Mouse (Mus musculus) MEL (cell line): Measurements from ENCODE around the gene Mertk. TPM values are rescaled to one million over a fixed set of nuclear protein-coding genes. Genes with fewer than 3 reads are reported as not detected.

Experiments used
- DNase-seq: peaks from one replicate; pipeline ENCODE4 v3.0.0; 2011; ENCODE audit warnings: low read depth, low spot score
- H3K27ac ChIP-seq: 2 replicates; pipeline ENCODE4 v1.5.1; 2012; ENCODE audit warnings: low read depth, mild to moderate bottlenecking, control low read depth, low read length, moderate library complexity; ENCODE audit not compliant: control insufficient read depth
- H3K27me3 ChIP-seq, 2 experiments: fragments of 150-350 bp in 1 of 2; sonication (generic) in 1 of 2; 2 replicates each; pipeline ENCODE4 v1.6.1; 2012; ENCODE audit warnings: low read length in 2 of 2, mild to moderate bottlenecking in 2 of 2, improper control_type of control experiment in 1 of 2, moderate library complexity in 1 of 2; ENCODE audit not compliant: insufficient read depth in 2 of 2, control insufficient read depth in 1 of 2
- H3K36me3 ChIP-seq, 2 experiments: 2 replicates each; pipeline ENCODE4 v1.6.1; 2012 to 2014; ENCODE audit warnings: low read length in 2 of 2, improper control_type of control experiment in 1 of 2, inconsistent platforms in 1 of 2, mild to moderate bottlenecking in 1 of 2; ENCODE audit not compliant: insufficient read depth in 2 of 2, control insufficient read depth in 1 of 2
- H3K4me1 ChIP-seq, 2 experiments: fragments of 150-350 bp in 1 of 2; sonication (generic) in 1 of 2; 2 replicates each; pipeline ENCODE4 v1.6.1; 2012; ENCODE audit warnings: low read length in 2 of 2, improper control_type of control experiment in 1 of 2, mild to moderate bottlenecking in 1 of 2; ENCODE audit not compliant: insufficient read depth in 2 of 2, control insufficient read depth in 1 of 2
- H3K4me3 ChIP-seq, 2 experiments: fragments of 150-350 bp in 1 of 2; sonication (generic) in 1 of 2; 2 replicates each; pipeline ENCODE4 v1.5.1; 2012; ENCODE audit warnings: low read depth in 2 of 2, low read length in 2 of 2, mild to moderate bottlenecking in 2 of 2, moderate library complexity in 2 of 2, control low read depth in 1 of 2, improper control_type of control experiment in 1 of 2; ENCODE audit not compliant: control insufficient read depth in 1 of 2, insufficient read depth in 1 of 2
- H3K79me2 ChIP-seq: 2 replicates; pipeline ENCODE4 v1.6.1; 2012; ENCODE audit warnings: mild to moderate bottlenecking, low read length, moderate library complexity; ENCODE audit not compliant: control insufficient read depth, poor library complexity, insufficient read depth
- H3K9ac ChIP-seq: 2 replicates; pipeline ENCODE4 v1.6.1; 2012; ENCODE audit warnings: low read depth, mild to moderate bottlenecking, control low read depth, low read length, moderate library complexity; ENCODE audit not compliant: control insufficient read depth, poor library complexity, severe bottlenecking
- H3K9me3 ChIP-seq: fragments of 150-350 bp; sonication (generic); replicated peaks from 2 replicates; pipeline ENCODE4 v1.6.1; 2012; ENCODE audit warnings: mild to moderate bottlenecking, low read length, improper control_type of control experiment, moderate library complexity; ENCODE audit not compliant: insufficient read depth
- BHLHE40 ChIP-seq: IDR thresholded peaks from 2 replicates; pipeline ENCODE4 v1.6.1; 2012; ENCODE audit warnings: low read depth, mild to moderate bottlenecking, inconsistent platforms, low read length, improper control_type of control experiment, borderline replicate concordance
- CHD2 ChIP-seq: IDR thresholded peaks from 2 replicates; pipeline ENCODE4 v1.6.1; 2011; ENCODE audit warnings: low read length, improper control_type of control experiment
- E2F4 ChIP-seq: IDR thresholded peaks from 2 replicates; pipeline ENCODE4 v1.6.1; 2011; ENCODE audit warnings: low read depth, low read length, improper control_type of control experiment, borderline replicate concordance
- KAT2A ChIP-seq: conservative IDR thresholded peaks from 2 replicates; pipeline ENCODE4 v1.6.1; 2012; ENCODE audit warnings: low read depth, low read length, improper control_type of control experiment, inconsistent platforms
- MAX ChIP-seq: IDR thresholded peaks from 2 replicates; pipeline ENCODE4 v1.6.1; 2011; ENCODE audit warnings: low read length, improper control_type of control experiment
- MAZ ChIP-seq: IDR thresholded peaks from 2 replicates; pipeline ENCODE4 v1.6.1; 2012; ENCODE audit warnings: low read depth, mild to moderate bottlenecking, inconsistent platforms, low read length, improper control_type of control experiment
- MEF2A ChIP-seq: IDR thresholded peaks from 2 replicates; pipeline ENCODE4 v1.6.1; 2014; ENCODE audit warnings: low read depth, mild to moderate bottlenecking, inconsistent platforms, low read length, improper control_type of control experiment; ENCODE audit not compliant: poor library complexity, insufficient replicate concordance, severe bottlenecking; ENCODE audit errors: extremely low read depth
- MXI1 ChIP-seq: IDR thresholded peaks from 2 replicates; pipeline ENCODE4 v1.6.1; 2011; ENCODE audit warnings: mild to moderate bottlenecking, low read depth, low read length, improper control_type of control experiment
- MYC ChIP-seq: IDR thresholded peaks from 2 replicates; pipeline ENCODE4 v1.6.1; 2011; ENCODE audit warnings: low read depth, mild to moderate bottlenecking, low read length, improper control_type of control experiment, moderate library complexity
- NELFE ChIP-seq: IDR thresholded peaks from 2 replicates; pipeline ENCODE4 v1.6.1; 2011; ENCODE audit warnings: low read depth, low read length, improper control_type of control experiment
- POLR2AphosphoS2 ChIP-seq: IDR thresholded peaks from 2 replicates; pipeline ENCODE4 v1.6.1; 2011; ENCODE audit warnings: low read length, improper control_type of control experiment
- POLR2AphosphoS5 ChIP-seq: IDR thresholded peaks from 2 replicates; pipeline ENCODE4 v1.6.1; 2012; ENCODE audit warnings: low read depth, borderline replicate concordance, mild to moderate bottlenecking, inconsistent platforms, low read length, moderate library complexity, mixed read lengths
- RCOR1 ChIP-seq: IDR thresholded peaks from 2 replicates; pipeline ENCODE4 v1.6.1; 2012; ENCODE audit warnings: low read depth, mild to moderate bottlenecking, inconsistent platforms, low read length, improper control_type of control experiment
- SIN3A ChIP-seq: IDR thresholded peaks from 2 replicates; pipeline ENCODE4 v1.6.1; 2012; ENCODE audit warnings: low read length, improper control_type of control experiment, inconsistent platforms
- TAL1 ChIP-seq: IDR thresholded peaks from 2 replicates; pipeline ENCODE4 v1.6.1; 2012; ENCODE audit warnings: mild to moderate bottlenecking, inconsistent platforms, low read length, moderate library complexity, mixed read lengths
- TBP ChIP-seq: IDR thresholded peaks from 2 replicates; pipeline ENCODE4 v1.8.0; 2011; ENCODE audit warnings: low read depth, low read length, improper control_type of control experiment
- TCF12 ChIP-seq: IDR thresholded peaks from 2 replicates; pipeline ENCODE4 v1.6.1; 2014; ENCODE audit warnings: low read depth, mild to moderate bottlenecking, inconsistent platforms, low read length, improper control_type of control experiment, moderate library complexity
- ZMIZ1 ChIP-seq: IDR thresholded peaks from 2 replicates; pipeline ENCODE4 v1.6.1; 2012; ENCODE audit warnings: low read depth, mild to moderate bottlenecking, inconsistent platforms, low read length, improper control_type of control experiment, moderate library complexity
- polyA plus RNA-seq, 2 experiments: library from polyadenylated mRNA; stranded (reverse) in 1 of 2; unstranded in 1 of 2; fragments of >175 nt in 1 of 2; fragments of >200 nt in 1 of 2; gene quantifications; 2 replicates each; pipeline versions ENCODE4 v1.2.1 to v1.2.4; 2012; ENCODE audit warnings: low replicate concordance in 2 of 2, low read depth in 1 of 2; ENCODE audit not compliant: insufficient read length in 2 of 2, insufficient read depth in 1 of 2, missing spikeins in 1 of 2
- total RNA-seq: library from RNA; depleted of rRNA; stranded (reverse); fragments of 300-350 nt; gene quantifications from 2 replicates; pipeline ENCODE4 v1.2.3, GENCODE M21; 2012; rRNA removed

Mertk gene
- total RNA-seq (not detected in 2 replicates), polyA plus RNA-seq (not detected)

DNA sequence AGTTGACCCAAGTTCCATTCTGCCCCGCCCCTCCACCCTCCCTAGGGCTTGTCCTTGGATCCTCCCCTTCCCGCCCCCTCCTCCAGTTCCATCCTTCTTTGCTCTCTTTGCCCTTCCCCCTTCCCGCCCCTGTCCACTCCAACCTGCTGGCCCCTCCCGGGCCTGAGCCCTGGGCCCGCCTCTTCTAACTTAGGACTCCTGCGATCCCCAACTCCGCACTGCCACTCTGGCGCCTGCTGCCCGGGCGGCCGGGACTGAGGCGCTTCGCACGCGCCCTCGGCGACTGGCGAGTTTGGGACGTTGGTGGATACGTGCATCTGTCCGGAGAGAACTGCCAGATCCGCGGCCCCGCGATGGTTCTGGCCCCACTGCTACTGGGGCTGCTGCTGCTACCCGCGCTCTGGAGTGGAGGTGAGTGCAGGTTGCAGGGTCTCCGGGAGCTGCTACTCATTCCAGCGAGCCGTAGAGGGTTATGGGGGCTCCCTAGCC lies at the start of gene Mertk:
TSS of gene Mertk (plus strand) at position 264 of the 489 bp plus-strand sequence.
- Histone ChIP-seq H3K27me3 (peaks cover 3 to 4% of the 10 kb centered on the region in 2 experiments; a peak in 3 of 4 replicates), H3K27ac (no peak within 1 kb of the TSS), H3K4me1 (no peaks in the 10 kb centered on the region), H3K9ac (no peak within 1 kb of the TSS), H3K4me3 (no peak within 1 kb of the TSS), H3K36me3 (no peaks in the 10 kb centered on the region), H3K79me2 (no peaks in the 10 kb centered on the region), H3K9me3 (no peaks in the 10 kb centered on the region)
- DNase-seq = no peak
- no peak for TF ChIP-seq E2F4
- no peak for TF ChIP-seq MXI1
- TF ChIP-seq MAZ = no peak
- TF ChIP-seq MEF2A = no peak
- TF ChIP-seq CHD2 = no peak
- no peak for TF ChIP-seq POLR2AphosphoS2
- TF ChIP-seq BHLHE40 = no peak
- TF ChIP-seq MAX = no peak
- TF ChIP-seq TBP = no peak
- no peak for TF ChIP-seq SIN3A
- no peak for TF ChIP-seq POLR2AphosphoS5
- no peak for TF ChIP-seq TAL1
- TF ChIP-seq KAT2A = no peak
- TF ChIP-seq MYC = no peak
- TF ChIP-seq NELFE = no peak
- TF ChIP-seq TCF12 = no peak
- TF ChIP-seq ZMIZ1 = no peak

DNA sequence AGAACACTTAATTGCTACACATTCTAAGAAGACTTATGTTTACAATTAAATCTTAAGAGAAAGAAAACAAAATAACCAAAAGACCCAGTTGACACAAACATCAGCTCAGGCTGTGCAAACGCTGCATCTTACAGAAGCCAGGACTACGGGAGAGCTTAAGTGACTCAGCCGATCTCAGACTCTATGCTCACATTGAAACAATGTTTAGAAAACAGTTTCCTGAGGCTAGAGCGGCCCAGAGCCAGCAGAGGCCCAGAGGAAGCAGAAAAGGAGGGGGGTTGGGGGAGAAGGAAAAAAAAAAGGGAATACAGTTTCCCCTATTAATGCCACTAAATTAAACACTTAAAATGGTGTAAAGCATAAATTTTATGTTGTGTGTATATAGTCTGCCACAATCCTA lies 18.1 kb upstream of the Mertk start:
- no peak overlapping the region for H3K9ac ChIP-seq
- no peaks in the 10 kb centered on the region for H3K9me3 ChIP-seq
- no peak for TF ChIP-seq MXI1
- TF ChIP-seq RCOR1 = no peak
- H3K4me3 ChIP-seq = no peak overlapping the region
- H3K36me3 ChIP-seq = peaks cover 15 to 35% of the 10 kb centered on the region in 2 experiments
- H3K27ac ChIP-seq = no peak overlapping the region
- peaks cover 6 to 8% of the 10 kb centered on the region in 2 experiments for H3K4me1 ChIP-seq
- peaks cover 14% of the 10 kb centered on the region for H3K79me2 ChIP-seq
- H3K27me3 ChIP-seq = no peaks in the 10 kb centered on the region
- DNase-seq = no peak
